Mouse (Mus musculus) brain, embryonic 14.5 days (tissue): Measurements from ENCODE around the gene Nop9. TPM values are rescaled to one million over a fixed set of nuclear protein-coding genes. Genes with fewer than 3 reads are reported as not detected.

Source experiments
- DNase-seq: peaks from one replicate; pipeline ENCODE4 v3.0.0-alpha.2; 2011; ENCODE audit warnings: low read depth
- CTCF ChIP-seq: fragments of 200-500 bp; IDR thresholded peaks from 2 replicates; pipeline ENCODE4 v1.5.1; 2012; ENCODE audit warnings: inconsistent platforms, mild to moderate bottlenecking, moderate library complexity, borderline replicate concordance; ENCODE audit not compliant: insufficient read depth, insufficient read length; ENCODE audit errors: extremely low read depth
- POLR2A ChIP-seq: fragments of 200-500 bp; IDR thresholded peaks from 2 replicates; pipeline ENCODE4 v1.6.1; 2012; ENCODE audit warnings: mild to moderate bottlenecking, inconsistent platforms, borderline replicate concordance; ENCODE audit not compliant: poor library complexity, insufficient read depth, insufficient read length, severe bottlenecking; ENCODE audit errors: extremely low read depth
- polyA plus RNA-seq: library from polyadenylated mRNA; depleted of rRNA; stranded (reverse); fragments of >200 nt; gene quantifications from 2 replicates; pipeline ENCODE4 v1.2.3, GENCODE M21; 2012

Nop9 gene
- polyA plus RNA-seq, 1 experiment, result 24.6 TPM

DNA sequence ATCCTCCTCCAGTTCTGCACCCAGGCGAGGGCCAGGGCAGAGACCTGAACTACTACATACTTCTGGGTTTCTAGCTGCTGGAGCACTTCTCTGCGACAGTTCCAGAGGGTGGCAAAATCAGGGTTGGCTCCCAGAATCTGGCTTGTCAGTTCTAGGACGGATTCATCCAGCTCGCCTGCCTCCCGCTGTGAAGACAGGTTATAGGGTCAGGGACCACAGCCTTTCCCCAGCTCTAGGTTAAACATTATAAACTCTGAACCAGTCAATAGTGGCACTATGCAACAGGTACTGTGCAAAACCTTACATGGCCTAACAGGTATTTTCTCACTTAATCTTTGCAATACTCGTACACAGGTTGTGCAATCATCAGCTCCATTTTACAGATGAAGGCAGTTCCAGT lies 24.4 kb upstream of the Nop9 start:
- no peak for TF ChIP-seq POLR2A
- no peak for TF ChIP-seq CTCF
- no peak for DNase-seq

- DNase-seq, result peak; percentile 98
- TF ChIP-seq POLR2A (peak; percentile 44; the same call in 1 of the 2 replicates), CTCF (peak; percentile 94)
Observed at GRCm38 (mm10) chr14:55721700-55722437, 23.6 kb upstream of the Nop9 start, which contains the start of gene Rabggta. Gene Rabggta (minus strand): TSS chr14:55722263.

- DNase-seq, result peak; percentile 14
- TF ChIP-seq POLR2A (no peak), CTCF (no peak)
Observed at GRCm38 (mm10) chr14:55722438-55722945, 23.0 kb upstream of the Nop9 start.

- TF ChIP-seq CTCF (no peak), POLR2A (no peak)
- no peak for DNase-seq
Observed at GRCm38 (mm10) chr14:55723433-55723832, 22.1 kb upstream of the Nop9 start.

GRCm38 (mm10) chr14:55724411-55724871 lies 21.1 kb upstream of the Nop9 start:
- TF ChIP-seq CTCF, result no peak
- no peak for TF ChIP-seq POLR2A
- DNase-seq, result peak; percentile 8

DNA sequence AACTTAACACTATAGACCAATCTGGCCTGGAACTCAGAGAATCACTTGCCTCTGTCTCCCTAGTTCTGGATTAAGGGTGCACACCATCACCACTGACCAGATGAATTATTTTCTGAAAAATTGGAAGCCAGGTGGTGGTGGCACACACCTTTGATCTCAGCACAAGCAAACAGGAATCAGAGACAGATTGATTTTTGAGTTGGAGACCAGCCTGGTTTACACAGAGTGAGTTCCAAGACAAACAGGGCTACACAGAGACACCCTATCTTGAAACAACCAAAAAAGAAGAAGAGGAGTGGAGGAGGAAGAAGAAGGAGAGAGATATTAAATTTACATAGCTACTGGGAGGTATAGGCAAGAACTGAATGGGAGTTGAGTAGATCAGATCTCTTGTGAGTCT lies 19.2 kb upstream of the Nop9 start:
- no peak for DNase-seq
- TF ChIP-seq CTCF (no peak), POLR2A (no peak)

GRCm38 (mm10) chr14:55727889-55728685 lies 17.4 kb upstream of the Nop9 start:
- no peak for TF ChIP-seq POLR2A
- no peak for TF ChIP-seq CTCF
- DNase-seq, result no peak

- TF ChIP-seq CTCF (no peak), POLR2A (no peak)
- DNase-seq, result no peak
Observed at GRCm38 (mm10) chr14:55730116-55730515, 15.4 kb upstream of the Nop9 start.

DNA sequence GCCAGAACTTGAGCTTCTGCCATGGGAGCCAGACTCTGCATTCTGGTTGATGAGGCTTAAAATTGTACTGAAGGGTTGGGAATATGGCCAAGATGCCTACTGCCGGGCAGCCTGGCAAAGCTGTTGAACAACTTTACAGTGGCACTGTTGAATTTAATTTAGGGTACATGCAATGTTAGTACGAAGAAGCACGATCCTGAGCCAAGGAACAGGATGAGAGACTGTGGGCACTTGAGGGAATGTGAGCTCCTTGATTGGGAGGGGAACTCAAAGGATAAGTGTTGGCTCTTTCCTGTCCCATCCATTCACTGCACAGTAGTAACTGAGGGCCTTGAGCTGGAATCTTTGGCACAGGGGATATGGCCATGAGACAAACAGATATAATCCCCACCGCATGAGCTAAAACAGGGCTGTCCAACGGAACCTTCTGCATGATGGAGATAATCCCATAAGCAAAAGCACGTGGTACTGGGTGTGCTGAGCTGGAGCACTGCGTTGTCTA lies 14.9 kb upstream of the Nop9 start:
- DNase-seq, result peak; percentile 73
- no peak for TF ChIP-seq POLR2A

DNA sequence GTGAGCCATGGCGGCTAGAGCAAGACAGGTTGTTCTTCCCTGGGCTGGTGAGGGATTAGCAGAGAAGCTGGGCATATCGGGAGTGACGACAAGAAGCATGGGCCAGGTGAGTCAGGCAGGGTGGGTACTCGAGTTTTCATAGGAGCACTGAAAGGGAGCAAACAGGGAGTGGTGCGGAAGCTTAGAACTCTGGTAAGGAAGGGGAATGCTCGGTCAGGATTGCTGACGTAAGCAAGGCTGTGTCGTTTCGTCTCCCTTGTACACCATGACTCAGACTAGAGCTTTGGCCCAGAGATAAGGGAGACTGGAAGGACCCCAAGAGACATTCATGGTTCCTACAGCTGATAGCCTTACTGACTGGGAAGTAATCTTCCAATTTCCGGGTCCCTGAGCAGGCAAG lies 11.6 kb upstream of the Nop9 start:
- DNase-seq, result no peak
- no peak for TF ChIP-seq POLR2A
- no peak for TF ChIP-seq CTCF

GRCm38 (mm10) chr14:55734869-55735268 lies 10.6 kb upstream of the Nop9 start:
- TF ChIP-seq CTCF, result no peak
- TF ChIP-seq POLR2A, result no peak
- DNase-seq, result no peak
